Mouse (Mus musculus): Measurements from ENCODE around the gene Mllt3.

Gene Mllt3

DNA sequence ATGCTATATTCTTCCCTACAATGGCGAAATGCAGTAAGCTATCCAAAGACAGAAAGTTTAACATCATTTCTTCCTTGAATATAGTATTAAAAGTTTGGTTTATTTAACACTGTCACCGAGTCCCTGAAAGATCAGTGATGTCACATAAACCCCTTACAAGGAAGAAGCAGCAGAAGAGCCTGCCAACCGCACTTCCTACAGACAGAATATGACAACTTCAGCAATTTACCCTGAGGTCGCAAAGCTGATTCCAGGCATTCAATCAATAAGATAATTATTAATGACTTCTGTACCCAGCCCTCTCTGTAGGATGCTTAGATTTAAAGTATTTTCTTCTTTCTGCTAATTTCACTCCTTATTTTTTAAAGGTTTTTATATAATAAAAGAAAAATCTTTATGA is 140.2 kb downstream of the Mllt3 start:
- in situ Hi-C loops (cut with MboI, MseI) = no loop called here

DNA sequence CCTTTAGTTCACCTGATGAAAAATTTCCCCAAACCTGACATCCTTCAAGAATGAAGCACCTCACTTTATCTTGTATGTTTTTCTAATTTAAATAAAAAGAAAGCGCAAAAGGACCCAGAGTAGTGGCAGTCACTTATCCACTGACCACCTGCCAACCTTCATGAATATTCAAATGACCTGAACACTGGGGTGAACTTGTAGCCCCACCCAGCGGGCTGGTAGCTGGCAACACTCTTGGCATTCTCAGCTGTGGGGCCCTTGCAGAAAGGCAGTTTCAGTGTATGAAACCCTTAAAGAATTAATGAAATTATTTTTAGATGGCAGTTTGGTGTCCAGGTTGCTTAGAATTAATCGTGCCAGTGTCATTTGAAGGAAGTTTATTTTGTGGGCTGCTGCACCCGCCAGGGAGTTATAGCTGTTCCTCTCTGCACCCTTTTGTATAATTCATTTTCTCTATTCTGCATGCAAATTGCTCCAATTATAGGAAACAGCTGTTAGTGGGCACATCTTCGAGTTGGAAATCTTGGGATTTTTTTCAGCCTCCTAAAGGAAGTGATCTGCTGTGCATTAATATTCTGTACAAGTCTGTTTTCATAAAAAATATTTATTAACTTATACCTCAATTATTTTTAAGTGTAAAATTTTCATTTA is 149.8 kb downstream of the Mllt3 start:
- in situ Hi-C loops (cut with MboI, MseI) = loop anchor here in 1 of 2 experiments (5.0 kb wide), 1 partner anchor 71 kb away; no protein-coding TSS in a partner anchor

DNA sequence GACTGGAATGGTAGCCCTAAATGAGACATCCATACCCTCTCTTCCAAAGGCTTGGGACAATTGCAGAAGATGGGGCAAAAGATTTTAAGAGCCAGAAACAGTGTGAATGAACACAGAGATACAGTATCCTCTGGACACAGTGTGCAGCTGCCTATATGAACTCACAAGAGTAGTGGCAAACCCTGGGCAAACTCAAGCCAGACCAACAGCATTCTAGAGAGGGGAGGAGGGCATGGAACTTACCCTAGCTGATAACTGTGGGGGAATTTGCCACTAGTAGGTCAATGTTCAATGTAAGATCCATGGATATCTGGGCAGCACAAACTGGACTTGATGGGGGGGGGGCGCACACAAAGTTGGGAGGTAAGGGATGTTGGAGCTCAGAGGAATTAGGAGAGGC is 151.2 kb downstream of the Mllt3 start:
- in situ Hi-C loops (cut with MboI, MseI) = loop anchor here in 1 of 2 experiments (5.0 kb wide), 1 partner anchor 70 kb away; no protein-coding TSS in a partner anchor

DNA sequence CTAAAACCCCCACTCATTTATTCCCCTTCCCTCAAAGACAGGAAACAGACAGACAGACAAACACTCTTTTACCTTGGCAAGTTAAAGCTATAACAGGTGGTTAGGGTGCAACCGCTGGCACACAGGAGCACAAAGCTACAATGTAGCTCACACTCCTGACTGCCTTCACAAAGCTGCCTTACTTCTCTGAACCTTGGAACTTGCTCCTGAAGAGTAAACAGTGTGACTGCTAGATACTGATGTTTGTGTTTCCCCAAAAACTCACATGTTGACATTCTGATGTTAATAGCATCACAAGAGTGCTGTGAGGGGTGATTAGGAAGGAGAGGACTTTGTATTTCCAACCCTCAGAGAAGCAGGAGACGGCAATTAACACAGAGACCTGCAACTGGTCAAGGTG is 151.6 kb downstream of the Mllt3 start:
- in situ Hi-C loops (cut with MboI, MseI) = loop anchor here in 1 of 2 experiments (5.0 kb wide), 1 partner anchor 69 kb away; no protein-coding TSS in a partner anchor

DNA sequence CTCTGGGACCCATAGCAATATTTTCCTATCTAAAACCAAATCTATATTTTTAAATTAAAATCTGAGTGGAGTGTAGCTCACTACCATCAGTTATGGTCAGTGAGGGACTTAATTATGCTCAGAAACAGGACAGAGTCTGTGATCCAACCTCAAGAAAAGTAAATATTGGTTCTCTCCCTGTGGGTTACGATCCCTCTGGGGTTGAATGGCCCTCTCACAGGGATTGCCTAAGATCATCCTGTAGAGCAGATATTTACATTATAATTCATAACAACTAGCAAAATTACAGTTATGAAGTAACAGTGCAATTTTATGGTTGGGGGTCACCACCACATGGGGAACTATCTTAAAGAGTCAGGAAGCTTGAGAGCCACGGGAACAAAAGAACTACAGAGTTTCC is 152.9 kb downstream of the Mllt3 start:
- in situ Hi-C loops (cut with MboI, MseI) = loop anchor here in 1 of 2 experiments (5.0 kb wide), 1 partner anchor 68 kb away; no protein-coding TSS in a partner anchor

DNA sequence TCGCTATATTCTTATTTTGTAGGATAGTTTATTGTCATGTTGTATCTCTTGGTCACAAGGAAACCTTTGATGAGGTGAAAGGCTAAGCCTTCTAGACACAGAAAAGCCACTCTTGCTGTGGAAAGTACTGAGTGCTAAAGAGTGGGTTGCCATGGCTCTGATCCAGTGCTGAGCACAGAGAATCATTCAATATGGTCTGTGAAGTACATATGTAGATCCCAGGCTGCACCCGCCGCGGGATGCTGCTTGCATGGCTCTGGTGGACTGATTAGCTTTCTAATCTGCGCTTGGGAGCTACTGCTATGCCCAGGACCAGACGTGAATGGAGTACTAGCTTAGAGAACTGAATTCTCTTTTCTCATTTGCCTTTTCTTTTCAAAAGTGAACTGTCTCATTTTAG is 154.5 kb downstream of the Mllt3 start:
- in situ Hi-C loops (cut with MboI, MseI) = no loop called here

DNA sequence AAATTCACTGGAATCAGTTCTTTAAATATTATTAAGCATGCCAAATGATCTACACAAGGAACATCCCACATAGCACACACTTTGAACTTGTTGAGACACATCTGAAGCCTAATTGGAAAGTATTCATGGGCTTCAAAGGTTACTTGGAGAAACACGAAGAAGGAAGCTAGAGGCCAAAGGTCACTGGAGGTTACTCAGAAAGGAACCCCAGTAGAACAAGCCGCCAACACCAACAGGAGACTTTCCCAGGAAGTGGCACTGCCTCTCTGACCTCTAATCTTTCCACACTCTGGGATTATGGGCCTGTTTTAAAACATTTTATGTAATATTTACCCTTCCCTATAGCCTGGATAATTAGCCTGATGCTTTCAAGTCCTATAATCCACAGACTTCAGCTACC is 162.6 kb downstream of the Mllt3 start:
- in situ Hi-C loops (cut with MboI, MseI) = no loop called here

DNA sequence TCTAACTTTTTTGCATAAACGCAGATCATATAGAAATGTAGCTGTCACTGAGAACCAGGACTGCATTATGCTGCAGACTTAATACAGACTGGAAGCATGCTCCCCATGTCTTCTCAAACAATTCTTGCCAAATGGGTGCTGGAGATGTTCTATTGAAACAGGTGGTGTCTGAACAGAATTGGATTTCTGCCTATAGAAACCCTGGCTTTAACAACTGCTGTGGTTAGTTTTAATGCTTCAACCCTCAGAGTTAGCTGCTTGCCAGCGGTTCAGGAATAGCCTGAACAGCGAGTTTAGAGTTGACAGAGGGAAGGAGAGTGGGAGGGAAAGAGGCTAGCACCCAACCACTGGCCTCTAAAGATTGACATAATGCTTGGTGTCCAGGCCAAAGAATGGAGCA is 166.6 kb downstream of the Mllt3 start:
- in situ Hi-C loops (cut with MboI, MseI) = no loop called here

DNA sequence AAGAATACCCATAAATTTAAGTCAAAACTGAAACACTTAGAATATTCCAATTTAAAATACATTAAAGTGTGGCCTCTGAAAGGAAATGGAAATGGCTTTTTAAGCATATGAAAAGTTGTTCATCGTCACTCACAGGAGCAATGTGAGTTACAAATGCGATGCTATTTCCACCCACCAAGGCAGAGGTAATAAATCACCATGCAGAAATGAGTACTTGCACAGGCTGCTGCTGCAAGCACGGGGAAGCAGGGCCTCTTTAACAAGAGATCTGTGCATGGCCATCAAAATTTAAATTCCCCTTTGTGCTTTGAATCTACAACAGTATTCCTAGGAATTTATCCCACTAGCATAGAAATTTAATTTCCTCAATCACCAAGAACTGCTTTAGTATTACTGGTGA is 167.3 kb downstream of the Mllt3 start:
- in situ Hi-C loops (cut with MboI, MseI) = no loop called here

DNA sequence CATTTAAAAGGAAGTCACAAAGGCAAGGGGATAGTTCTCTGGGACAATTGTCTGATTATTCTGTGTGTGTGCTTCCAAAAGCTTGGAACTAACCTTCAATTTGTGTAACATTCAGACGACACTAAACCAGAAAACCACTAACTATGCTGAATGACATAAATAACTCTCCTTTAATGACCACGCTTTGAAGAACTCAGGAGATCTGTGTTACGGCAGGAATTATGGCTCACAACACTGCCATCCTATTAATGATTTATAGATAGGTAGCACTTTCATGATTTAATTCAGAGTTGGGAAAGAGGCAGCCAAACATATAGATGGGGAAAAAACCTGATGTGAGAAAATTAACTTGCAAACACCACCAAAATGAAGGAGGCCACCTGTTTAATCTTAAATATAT is 168.1 kb downstream of the Mllt3 start:
- in situ Hi-C loops (cut with MboI, MseI) = no loop called here

DNA sequence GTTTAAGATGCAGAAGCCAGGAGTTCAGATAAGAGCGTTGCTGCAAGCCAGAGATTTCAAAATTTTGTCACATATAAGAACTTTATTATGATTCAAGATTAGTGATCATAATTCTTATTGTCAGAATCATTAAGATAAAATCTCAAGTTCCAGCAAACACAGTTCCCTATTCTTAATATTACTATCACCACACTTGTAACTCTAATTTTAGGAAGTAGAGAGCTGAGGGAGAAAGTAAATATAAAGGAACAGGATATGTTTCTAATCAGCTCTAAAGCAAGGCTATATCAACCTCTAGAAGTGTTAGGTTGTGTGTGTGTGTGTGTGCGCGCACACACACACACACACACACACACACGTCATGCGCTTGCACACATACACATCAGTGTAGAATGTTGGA is 170.0 kb downstream of the Mllt3 start:
- in situ Hi-C loops (cut with MboI, MseI) = no loop called here

DNA sequence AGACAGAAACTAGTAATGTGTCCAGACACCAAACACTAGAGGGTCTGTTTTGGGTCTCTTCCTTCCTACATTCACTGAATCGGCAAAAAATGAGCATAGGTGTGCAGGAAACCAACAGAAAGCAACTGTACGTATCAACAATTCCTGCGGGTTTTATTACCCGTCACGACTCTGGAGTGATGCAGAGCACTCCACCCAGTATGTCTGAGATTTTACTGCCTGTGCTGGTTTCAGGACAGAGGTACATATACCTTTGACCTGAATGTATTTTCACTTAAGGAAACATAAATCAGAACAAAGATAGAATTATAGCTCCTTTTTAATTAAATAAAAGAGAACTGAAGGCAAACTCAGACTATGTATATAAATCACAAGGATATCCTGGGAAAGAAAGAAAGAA is 172.4 kb downstream of the Mllt3 start:
- in situ Hi-C loops (cut with MboI, MseI) = no loop called here

DNA sequence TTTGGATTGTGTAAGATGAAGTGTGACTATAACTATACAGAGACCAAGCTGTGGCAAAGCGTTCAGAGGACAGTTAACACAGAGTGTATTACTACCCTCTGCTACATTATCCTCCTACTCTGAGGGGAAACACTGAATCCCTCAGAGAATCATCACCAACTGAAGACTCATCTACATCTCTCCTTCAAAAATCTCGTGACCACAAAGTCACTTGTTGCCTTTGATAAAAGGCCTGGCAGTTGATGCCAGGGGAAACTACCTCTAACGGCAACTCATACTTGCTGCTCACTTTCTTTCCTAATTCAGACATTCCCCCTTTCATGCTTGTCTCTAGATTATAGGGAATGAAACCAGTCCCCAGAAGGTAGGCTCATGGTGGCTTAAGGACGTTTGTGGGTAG is 174.0 kb downstream of the Mllt3 start:
- in situ Hi-C loops (cut with MboI, MseI) = no loop called here

DNA sequence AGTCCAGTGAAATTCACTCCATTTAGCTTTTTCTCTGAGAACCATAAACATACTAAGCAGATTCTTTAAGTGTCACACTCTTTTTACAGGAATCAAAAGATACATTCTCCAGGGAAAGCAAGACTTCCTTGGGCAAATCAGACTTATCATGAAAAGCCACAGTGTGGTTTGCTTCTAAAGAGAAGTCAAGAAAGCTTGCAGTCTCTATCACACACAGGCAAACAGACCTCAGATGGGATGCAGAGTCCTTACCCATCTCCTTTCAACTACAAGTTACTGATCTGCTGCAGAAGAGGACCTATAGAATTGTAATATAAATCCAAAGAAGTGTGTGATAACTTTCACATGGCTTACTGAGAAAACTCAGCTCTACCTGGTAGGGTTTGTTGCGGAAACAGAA is 175.2 kb downstream of the Mllt3 start:
- in situ Hi-C loops (cut with MboI, MseI) = no loop called here

DNA sequence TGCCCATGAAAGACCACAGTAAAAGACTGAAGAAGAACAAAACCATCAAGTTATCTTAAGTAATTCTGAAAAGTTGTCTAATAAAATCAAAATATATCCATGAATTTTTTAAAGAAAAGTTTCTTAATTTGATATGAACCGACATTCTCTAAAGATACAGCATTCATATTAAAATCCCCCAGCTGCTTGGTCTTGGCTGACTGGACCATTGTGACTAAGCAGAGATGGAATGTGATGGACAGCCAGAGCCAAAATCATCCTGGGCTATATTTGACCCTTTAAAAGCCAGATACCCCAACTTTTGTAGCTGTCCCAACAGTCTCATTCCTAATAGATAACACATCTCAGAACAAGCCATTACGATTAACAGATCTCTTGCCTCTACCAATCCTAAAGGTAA is 180.7 kb downstream of the Mllt3 start:
- in situ Hi-C loops (cut with MboI, MseI) = no loop called here

DNA sequence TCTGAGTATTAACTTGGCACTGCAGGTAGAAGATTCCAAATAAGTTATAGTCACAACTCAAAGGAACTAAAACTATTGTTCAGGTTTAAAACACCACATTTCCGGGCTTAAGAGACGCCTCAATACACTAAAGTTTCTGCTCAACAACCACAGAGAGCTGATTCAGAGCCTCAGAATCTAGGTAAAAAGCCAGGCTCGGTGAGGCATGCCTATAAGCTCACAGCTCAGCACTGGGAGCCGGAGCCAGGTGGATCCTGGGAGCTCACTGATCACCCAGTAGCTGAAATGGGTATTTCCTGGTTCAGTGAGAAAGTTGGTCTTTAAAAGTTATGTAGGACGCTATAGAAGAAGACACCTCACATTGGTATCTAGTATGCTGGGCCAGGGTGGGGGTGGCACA is 183.1 kb downstream of the Mllt3 start:
- in situ Hi-C loops (cut with MboI, MseI) = no loop called here

DNA sequence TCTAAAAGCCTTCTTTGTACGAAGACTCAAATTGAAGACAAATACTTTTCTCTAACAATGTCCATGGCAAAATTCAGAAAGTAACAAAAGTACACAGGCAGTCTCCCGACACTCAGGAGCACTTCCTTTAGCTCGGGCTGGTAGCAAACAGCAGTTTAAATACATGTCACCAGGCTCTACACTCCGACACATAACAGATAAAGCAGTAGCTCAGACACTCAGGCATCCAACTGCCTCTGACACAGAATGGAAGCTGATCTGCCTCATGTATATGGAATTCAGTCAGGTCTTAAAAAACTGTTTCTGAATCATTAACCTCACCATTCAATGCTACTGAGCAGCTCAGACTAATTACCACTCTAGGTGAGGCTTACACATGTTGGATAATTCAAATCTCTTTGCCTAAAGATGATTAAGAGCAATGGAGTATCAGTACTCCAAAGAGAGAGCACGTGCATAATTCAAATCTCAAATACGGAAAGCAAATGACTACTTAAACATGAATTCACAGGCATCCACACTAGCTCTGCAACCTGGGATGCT is 188.4 kb downstream of the Mllt3 start:
- in situ Hi-C loops (cut with MboI, MseI) = no loop called here

DNA sequence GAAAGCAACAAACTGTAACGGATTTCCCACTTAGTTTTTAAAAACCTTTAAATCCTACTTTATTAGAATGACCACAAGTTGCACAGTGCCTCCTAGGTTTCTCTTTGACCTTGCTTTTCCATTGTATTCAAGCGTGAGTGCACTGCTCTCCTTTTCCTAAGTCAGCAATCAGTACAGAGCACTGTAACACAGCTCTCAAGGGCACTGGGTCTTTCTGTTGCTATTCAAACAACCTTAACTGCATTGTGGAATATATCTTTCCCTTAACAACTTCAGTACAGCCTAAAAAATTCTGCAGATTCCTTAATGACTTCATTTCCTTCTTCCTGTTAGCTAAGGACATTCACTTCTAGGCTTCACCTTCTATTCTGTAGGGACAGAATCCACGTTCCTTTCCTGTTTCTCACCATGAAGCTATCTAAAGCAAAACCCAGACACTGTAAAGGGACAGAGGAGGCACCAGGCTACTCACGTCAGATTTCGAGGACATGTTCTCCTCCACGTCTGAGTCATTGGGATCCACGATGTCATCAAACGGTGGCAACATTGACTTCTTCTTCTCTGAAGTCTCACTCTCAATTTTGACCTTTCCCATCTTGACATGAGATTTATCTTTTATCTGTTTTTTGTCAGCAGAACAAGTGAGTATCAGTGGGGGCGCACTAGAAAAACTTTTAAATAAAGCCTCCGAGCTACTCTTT is 192.8 kb downstream of the Mllt3 start:
- in situ Hi-C loops (cut with MboI, MseI) = no loop called here

DNA sequence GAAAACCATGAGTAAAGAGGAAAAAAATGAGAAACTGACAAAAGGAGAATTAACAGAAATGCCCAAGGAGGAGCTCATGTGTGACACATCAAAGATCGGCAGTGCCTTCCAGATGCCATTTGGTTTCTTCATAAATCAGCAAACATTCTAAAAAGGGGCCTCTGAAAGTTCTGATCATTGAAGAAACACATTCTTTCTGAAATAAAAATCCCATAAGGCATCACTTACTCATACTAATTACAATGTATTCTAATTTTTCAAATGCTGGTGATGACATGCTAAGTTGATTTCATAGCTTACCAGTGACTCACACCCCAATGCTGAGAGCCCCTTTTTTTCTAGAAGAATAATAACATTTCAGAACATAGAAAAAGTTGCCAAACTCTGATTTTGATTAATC is 194.4 kb downstream of the Mllt3 start:
- in situ Hi-C loops (cut with MboI, MseI) = no loop called here

DNA sequence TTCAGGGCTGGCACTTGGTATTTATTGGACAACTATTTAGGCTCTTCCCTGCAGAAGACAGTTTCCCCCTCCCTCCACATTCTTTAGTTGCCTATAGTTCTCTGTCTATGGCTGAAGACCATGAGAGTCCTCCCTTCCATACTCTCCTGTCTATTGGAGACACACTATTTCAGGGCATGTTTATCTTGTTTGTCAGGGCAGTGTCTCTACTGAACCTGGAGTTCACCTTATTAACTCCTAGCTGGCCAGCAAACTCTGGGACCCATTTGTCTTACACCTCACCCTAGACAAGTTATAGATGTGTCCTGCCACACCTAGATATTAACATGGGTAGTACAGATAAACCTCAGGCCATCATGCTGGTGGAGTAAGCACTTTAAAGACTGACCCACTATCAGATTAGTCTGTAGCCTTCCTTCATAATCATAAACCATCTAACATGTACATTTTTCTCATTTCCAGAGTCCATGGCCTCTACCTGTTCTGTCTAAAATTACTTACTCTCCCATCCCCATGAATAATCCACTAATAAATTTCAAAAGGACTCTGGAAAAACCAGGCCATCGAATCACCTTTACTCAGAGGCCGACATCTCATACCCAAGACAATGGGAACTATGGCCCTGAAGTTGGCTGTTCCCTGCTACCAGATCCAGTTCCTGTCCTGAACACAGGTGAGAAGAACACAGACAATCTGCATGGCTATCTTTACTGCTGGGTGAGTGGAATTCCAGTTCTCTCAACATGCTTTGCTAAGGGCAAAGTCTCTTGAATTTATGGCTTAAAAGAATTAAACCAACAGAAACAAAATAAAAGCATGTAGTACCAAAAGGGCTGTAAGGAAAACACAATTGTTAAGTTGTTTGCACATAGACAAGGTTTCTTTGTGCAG is 195.4 kb downstream of the Mllt3 start:
- in situ Hi-C loops (cut with MboI, MseI) = no loop called here

DNA sequence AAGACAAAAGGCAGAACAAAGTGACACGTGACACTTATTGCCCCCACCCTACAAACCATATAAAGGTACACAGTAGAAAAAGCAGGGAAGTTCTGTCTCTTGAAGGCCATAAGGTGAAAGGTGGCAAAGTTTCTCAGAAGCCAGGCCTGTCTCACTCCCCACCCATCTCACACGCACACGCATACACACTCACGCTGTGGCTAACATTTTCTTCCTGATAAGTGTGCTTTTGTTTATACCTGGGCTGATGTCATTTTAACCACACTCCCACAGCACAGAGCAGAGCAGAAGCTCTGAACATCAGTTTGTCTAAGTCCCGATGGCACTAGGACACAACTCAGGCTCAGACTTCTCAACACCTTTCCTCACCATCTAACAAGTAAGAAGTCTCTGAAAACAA is 196.9 kb downstream of the Mllt3 start:
- in situ Hi-C loops (cut with MboI, MseI) = no loop called here

DNA sequence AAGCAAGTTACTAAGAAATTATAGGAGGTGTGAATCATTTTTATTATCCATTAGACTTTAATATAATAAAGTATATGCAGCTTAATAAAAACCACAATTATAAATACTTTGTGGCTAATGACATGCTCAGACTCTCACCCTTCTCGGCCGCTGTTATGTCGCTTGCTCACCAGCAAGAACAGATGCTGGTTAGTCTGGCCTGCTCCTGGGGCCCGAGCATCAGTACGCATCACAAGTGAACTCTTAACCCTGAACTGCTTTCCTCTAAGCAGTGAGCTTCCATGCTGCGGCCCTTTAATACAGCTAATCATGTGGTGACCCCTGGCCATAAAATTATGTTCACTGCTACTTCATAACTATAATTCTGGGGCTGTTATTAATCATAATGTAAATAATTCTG is 198.0 kb downstream of the Mllt3 start:
- in situ Hi-C loops (cut with MboI, MseI) = no loop called here
